Mouse (Mus musculus): ENCODE data around the gene Angptl3. TPM values are rescaled to one million over a fixed set of nuclear protein-coding genes. Genes with fewer than 3 reads are reported as not detected.

The Angptl3 gene
- total RNA-seq (2023; ENCODE audit: inconsistent age) = not detected in 4 replicates

GRCm38 (mm10) chr4:99030686-99031085 is at the start of gene Angptl3:
Gene Angptl3, plus strand, starts transcription at chr4:99030954.

Other genes starting within 250 kb of the Angptl3 start
- not detected in 4 replicates for gene Kank4, start 213.4 kb upstream of the Angptl3 start, total RNA-seq (2023; ENCODE audit: inconsistent age)
- gene I0C0044D17Rik, start 207.1 kb upstream of the Angptl3 start, total RNA-seq (2023; ENCODE audit: inconsistent age) = not detected in 4 replicates
- gene Usp1, start 107.1 kb upstream of the Angptl3 start, total RNA-seq (2023; ENCODE audit: inconsistent age) = 39.9 to 49.4 TPM (median 47.2 TPM) in 4 replicates
- 0.66 to 2.0 TPM (median 1.0 TPM) in 4 replicates for gene Dock7, start 90.0 kb downstream of the Angptl3 start, total RNA-seq (2023; ENCODE audit: inconsistent age)
- gene Atg4c, start 163.0 kb downstream of the Angptl3 start, total RNA-seq (2023; ENCODE audit: inconsistent age) = 3.8 to 7.3 TPM (median 6.3 TPM) in 4 replicates

All from B cell, adult (primary cell).